Mouse (Mus musculus): ENCODE measurements around the gene Thoc5. TPM values are rescaled to one million over a fixed set of nuclear protein-coding genes. Genes with fewer than 3 reads are reported as not detected.
A peak's percentile ranks its signal among the peaks of the same experiment; 100 is the strongest.

Thoc5 gene
- polyA plus RNA-seq, 1 experiment from 2014 or later: 39.5 TPM

GRCm38 (mm10) chr11:4946947-4947812 is 52.1 kb downstream of the Thoc5 start:
- under 1% methylated on average over 118 of the region's 120 CpGs for WGBS
- Histone ChIP-seq H3K27me3 (ENCODE audit: insufficient read depth, low read length) (peaks cover 76% of the 10 kb centered on the region), H3K4me3 (ENCODE audit: low read length) (peak overlapping the region; percentile 52), H3K4me2 (replicated peaks; ENCODE audit: low read depth, low read length) (peak overlapping the region; percentile 81), H3K27ac (ENCODE audit: low read length) (no peak overlapping the region), H3K9me3 (ENCODE audit: low read length) (no peaks in the 10 kb centered on the region), H3K36me3 (ENCODE audit: insufficient read depth, low read length) (no peaks in the 10 kb centered on the region), H3K9ac (replicated peaks; ENCODE audit: low read length) (peak overlapping the region; percentile 29), H3K4me1 (ENCODE audit: insufficient read depth, low read length) (peaks cover 13% of the 10 kb centered on the region)
- peak; percentile 75 for ATAC-seq (ENCODE audit: low FRiP score, low TSS enrichment)

GRCm38 (mm10) chr11:4947813-4948174 is 52.7 kb downstream of the Thoc5 start, which contains the start of gene Nefh:
Nefh (minus strand) TSS chr11:4948064.
- H3K27ac ChIP-seq (ENCODE audit: low read length): no peak within 1 kb of the TSS
- peak within 1 kb of the TSS; percentile 81 for H3K4me2 ChIP-seq (replicated peaks; ENCODE audit: low read depth, low read length)
- no peak; the same call in 1 of the 2 replicates for ATAC-seq (ENCODE audit: low FRiP score, low TSS enrichment)
- WGBS: under 1% methylated on average over 38 of the region's 41 CpGs
- peak within 1 kb of the TSS; percentile 29 for H3K9ac ChIP-seq (replicated peaks; ENCODE audit: low read length)
- no peaks in the 10 kb centered on the region for H3K9me3 ChIP-seq (ENCODE audit: low read length)
- H3K4me3 ChIP-seq (ENCODE audit: low read length): peak within 1 kb of the TSS; percentile 52
- H3K27me3 ChIP-seq (ENCODE audit: insufficient read depth, low read length): peaks cover 79% of the 10 kb centered on the region
- H3K36me3 ChIP-seq (ENCODE audit: insufficient read depth, low read length): no peaks in the 10 kb centered on the region
- peaks cover 13% of the 10 kb centered on the region for H3K4me1 ChIP-seq (ENCODE audit: insufficient read depth, low read length)

- Histone ChIP-seq H3K27me3 (ENCODE audit: insufficient read depth, low read length) (peaks cover 88% of the 10 kb centered on the region), H3K4me1 (ENCODE audit: insufficient read depth, low read length) (peaks cover 13% of the 10 kb centered on the region), H3K27ac (ENCODE audit: low read length) (no peak overlapping the region), H3K4me3 (ENCODE audit: low read length) (no peak overlapping the region), H3K4me2 (replicated peaks; ENCODE audit: low read depth, low read length) (no peak overlapping the region), H3K9me3 (ENCODE audit: low read length) (no peaks in the 10 kb centered on the region), H3K9ac (replicated peaks; ENCODE audit: low read length) (no peak overlapping the region), H3K36me3 (ENCODE audit: insufficient read depth, low read length) (no peaks in the 10 kb centered on the region)
- ATAC-seq (ENCODE audit: low FRiP score, low TSS enrichment): no peak
- 27% methylated on average over 8 of the region's 8 CpGs for WGBS
Measured at GRCm38 (mm10) chr11:4948792-4949191, 53.7 kb downstream of the Thoc5 start.

GRCm38 (mm10) chr11:4949256-4950044 is 54.3 kb downstream of the Thoc5 start:
- Histone ChIP-seq H3K4me2 (replicated peaks; ENCODE audit: low read depth, low read length) (no peak overlapping the region), H3K9ac (replicated peaks; ENCODE audit: low read length) (no peak overlapping the region), H3K36me3 (ENCODE audit: insufficient read depth, low read length) (no peaks in the 10 kb centered on the region), H3K4me3 (ENCODE audit: low read length) (no peak overlapping the region), H3K9me3 (ENCODE audit: low read length) (no peaks in the 10 kb centered on the region), H3K27me3 (ENCODE audit: insufficient read depth, low read length) (peaks cover 92% of the 10 kb centered on the region), H3K4me1 (ENCODE audit: insufficient read depth, low read length) (peaks cover 13% of the 10 kb centered on the region), H3K27ac (ENCODE audit: low read length) (no peak overlapping the region)
- no peak for ATAC-seq (ENCODE audit: low FRiP score, low TSS enrichment)
- 7% methylated on average over 23 of the region's 23 CpGs for WGBS

GRCm38 (mm10) chr11:4953401-4953800 is 58.3 kb downstream of the Thoc5 start:
- Histone ChIP-seq H3K9me3 (ENCODE audit: low read length) (no peaks in the 10 kb centered on the region), H3K4me1 (ENCODE audit: insufficient read depth, low read length) (no peaks in the 10 kb centered on the region), H3K27ac (ENCODE audit: low read length) (no peak overlapping the region), H3K9ac (replicated peaks; ENCODE audit: low read length) (no peak overlapping the region), H3K36me3 (ENCODE audit: insufficient read depth, low read length) (no peaks in the 10 kb centered on the region), H3K4me3 (ENCODE audit: low read length) (no peak overlapping the region), H3K4me2 (replicated peaks; ENCODE audit: low read depth, low read length) (no peak overlapping the region), H3K27me3 (ENCODE audit: insufficient read depth, low read length) (peaks cover 60% of the 10 kb centered on the region)
- WGBS: 8% methylated on average over 6 of the region's 6 CpGs
- no peak for ATAC-seq (ENCODE audit: low FRiP score, low TSS enrichment)

GRCm38 (mm10) chr11:4953918-4954317 is 58.8 kb downstream of the Thoc5 start:
- no peak overlapping the region for H3K9ac ChIP-seq (replicated peaks; ENCODE audit: low read length)
- H3K4me2 ChIP-seq (replicated peaks; ENCODE audit: low read depth, low read length): no peak overlapping the region
- H3K27ac ChIP-seq (ENCODE audit: low read length): no peak overlapping the region
- no peaks in the 10 kb centered on the region for H3K9me3 ChIP-seq (ENCODE audit: low read length)
- H3K4me1 ChIP-seq (ENCODE audit: insufficient read depth, low read length): no peaks in the 10 kb centered on the region
- no peak overlapping the region for H3K4me3 ChIP-seq (ENCODE audit: low read length)
- no peaks in the 10 kb centered on the region for H3K36me3 ChIP-seq (ENCODE audit: insufficient read depth, low read length)
- H3K27me3 ChIP-seq (ENCODE audit: insufficient read depth, low read length): peaks cover 55% of the 10 kb centered on the region
- WGBS: 1% methylated on average over 8 of the region's 8 CpGs
- no peak for ATAC-seq (ENCODE audit: low FRiP score, low TSS enrichment)

- Histone ChIP-seq H3K27ac (ENCODE audit: low read length) (no peak overlapping the region), H3K4me3 (ENCODE audit: low read length) (no peak overlapping the region), H3K4me1 (ENCODE audit: insufficient read depth, low read length) (no peaks in the 10 kb centered on the region), H3K9me3 (ENCODE audit: low read length) (no peaks in the 10 kb centered on the region), H3K27me3 (ENCODE audit: insufficient read depth, low read length) (no peaks in the 10 kb centered on the region), H3K9ac (replicated peaks; ENCODE audit: low read length) (no peak overlapping the region), H3K4me2 (replicated peaks; ENCODE audit: low read depth, low read length) (no peak overlapping the region), H3K36me3 (ENCODE audit: insufficient read depth, low read length) (no peaks in the 10 kb centered on the region)
- 26% methylated on average over 6 of the region's 6 CpGs for WGBS
- ATAC-seq (ENCODE audit: low FRiP score, low TSS enrichment): no peak
Measured at GRCm38 (mm10) chr11:4963099-4963808, 68.1 kb downstream of the Thoc5 start.

- H3K4me2 ChIP-seq (replicated peaks; ENCODE audit: low read depth, low read length): no peak overlapping the region
- H3K9ac ChIP-seq (replicated peaks; ENCODE audit: low read length): no peak overlapping the region
- no peak overlapping the region for H3K27ac ChIP-seq (ENCODE audit: low read length)
- H3K4me3 ChIP-seq (ENCODE audit: low read length): no peak overlapping the region
- no peaks in the 10 kb centered on the region for H3K27me3 ChIP-seq (ENCODE audit: insufficient read depth, low read length)
- no peaks in the 10 kb centered on the region for H3K36me3 ChIP-seq (ENCODE audit: insufficient read depth, low read length)
- H3K9me3 ChIP-seq (ENCODE audit: low read length): no peaks in the 10 kb centered on the region
- no peak for ATAC-seq (ENCODE audit: low FRiP score, low TSS enrichment)
- WGBS: 57% methylated on average over 2 of the region's 2 CpGs
- H3K4me1 ChIP-seq (ENCODE audit: insufficient read depth, low read length): no peaks in the 10 kb centered on the region
Measured at GRCm38 (mm10) chr11:4966325-4966724, 71.2 kb downstream of the Thoc5 start.

GRCm38 (mm10) chr11:4966888-4967287 is 71.8 kb downstream of the Thoc5 start:
- ATAC-seq (ENCODE audit: low FRiP score, low TSS enrichment): no peak
- Histone ChIP-seq H3K27me3 (ENCODE audit: insufficient read depth, low read length) (no peaks in the 10 kb centered on the region), H3K9me3 (ENCODE audit: low read length) (no peaks in the 10 kb centered on the region), H3K4me1 (ENCODE audit: insufficient read depth, low read length) (no peaks in the 10 kb centered on the region), H3K4me3 (ENCODE audit: low read length) (no peak overlapping the region), H3K4me2 (replicated peaks; ENCODE audit: low read depth, low read length) (no peak overlapping the region), H3K9ac (replicated peaks; ENCODE audit: low read length) (no peak overlapping the region), H3K36me3 (ENCODE audit: insufficient read depth, low read length) (no peaks in the 10 kb centered on the region), H3K27ac (ENCODE audit: low read length) (no peak overlapping the region)
- whole genome bisulfite sequencing: 58% methylated on average over 5 of the region's 5 CpGs
